Mouse (Mus musculus): ENCODE data around the gene Samd5. TPM values are rescaled to one million over a fixed set of nuclear protein-coding genes. Genes with fewer than 3 reads are reported as not detected.

The Samd5 gene
- polyA plus RNA-seq (2014; fragmentation: Nextera tagmentation; extraction: Ambion mirVana), result 8.0 and 8.4 TPM in 2 replicates

GRCm38 (mm10) chr10:9674561-9675521, at the start of gene Samd5:
Gene Samd5 (minus strand): TSS chr10:9675208.
- Histone ChIP-seq H3K9me3 (ENCODE audit: control insufficient read depth, low read length) (no peaks in the 10 kb centered on the region), H3K9ac (ENCODE audit: low read length) (peak within 1 kb of the TSS; percentile 69), H3K4me1 (ENCODE audit: control insufficient read depth, insufficient read depth, low read length) (peaks cover 7% of the 10 kb centered on the region), H3K27me3 (ENCODE audit: control insufficient read depth, insufficient read depth, low read length) (peaks cover 20% of the 10 kb centered on the region), H3K36me3 (ENCODE audit: control insufficient read depth, insufficient read depth, low read length) (no peaks in the 10 kb centered on the region), H3K4me2 (peak within 1 kb of the TSS; percentile 88), H3K4me3 (ENCODE audit: low read depth, low read length) (peak within 1 kb of the TSS; percentile 67), H3K27ac (ENCODE audit: low read depth, low read length) (peak within 1 kb of the TSS; percentile 57)
- DNase-seq (ENCODE audit: low spot score, missing footprints), result peak; percentile 96
- ATAC-seq (ENCODE audit: low FRiP score), result peak; percentile 82
- WGBS, result under 1% methylated on average over 72 of the region's 91 CpGs

- DNase-seq (ENCODE audit: low spot score, missing footprints) (no peak), ATAC-seq (ENCODE audit: low FRiP score) (no peak)
- Histone ChIP-seq H3K4me3 (ENCODE audit: low read depth, low read length) (no peak overlapping the region), H3K27me3 (ENCODE audit: control insufficient read depth, insufficient read depth, low read length) (no peaks in the 10 kb centered on the region), H3K4me2 (no peak overlapping the region), H3K4me1 (ENCODE audit: control insufficient read depth, insufficient read depth, low read length) (no peaks in the 10 kb centered on the region), H3K9ac (ENCODE audit: low read length) (no peak overlapping the region), H3K9me3 (ENCODE audit: control insufficient read depth, low read length) (no peaks in the 10 kb centered on the region), H3K36me3 (ENCODE audit: control insufficient read depth, insufficient read depth, low read length) (no peaks in the 10 kb centered on the region), H3K27ac (ENCODE audit: low read depth, low read length) (no peak overlapping the region)
- WGBS, result 86% methylated on average over 10 of the region's 11 CpGs
Measured at GRCm38 (mm10) chr10:9722519-9723303, 47.7 kb upstream of the Samd5 start.

GRCm38 (mm10) chr10:9720027-9720426, 45.0 kb upstream of the Samd5 start:
- no peak overlapping the region for H3K4me3 ChIP-seq (ENCODE audit: low read depth, low read length)
- H3K4me1 ChIP-seq (ENCODE audit: control insufficient read depth, insufficient read depth, low read length), result no peaks in the 10 kb centered on the region
- ATAC-seq (ENCODE audit: low FRiP score) (no peak), DNase-seq (ENCODE audit: low spot score, missing footprints) (peak; percentile 14)
- H3K9me3 ChIP-seq (ENCODE audit: control insufficient read depth, low read length), result no peaks in the 10 kb centered on the region
- WGBS, result 80% methylated on average over 5 of the region's 5 CpGs
- no peaks in the 10 kb centered on the region for H3K27me3 ChIP-seq (ENCODE audit: control insufficient read depth, insufficient read depth, low read length)
- no peak overlapping the region for H3K9ac ChIP-seq (ENCODE audit: low read length)
- H3K36me3 ChIP-seq (ENCODE audit: control insufficient read depth, insufficient read depth, low read length), result no peaks in the 10 kb centered on the region
- H3K27ac ChIP-seq (ENCODE audit: low read depth, low read length), result no peak overlapping the region
- H3K4me2 ChIP-seq, result no peak overlapping the region

- ATAC-seq (ENCODE audit: low FRiP score) (no peak), DNase-seq (ENCODE audit: low spot score, missing footprints) (peak; percentile 67)
- no peaks in the 10 kb centered on the region for H3K4me1 ChIP-seq (ENCODE audit: control insufficient read depth, insufficient read depth, low read length)
- no peaks in the 10 kb centered on the region for H3K36me3 ChIP-seq (ENCODE audit: control insufficient read depth, insufficient read depth, low read length)
- H3K4me2 ChIP-seq, result no peak overlapping the region
- H3K9ac ChIP-seq (ENCODE audit: low read length), result no peak overlapping the region
- WGBS, result 84% methylated on average over 5 of the region's 5 CpGs
- no peaks in the 10 kb centered on the region for H3K27me3 ChIP-seq (ENCODE audit: control insufficient read depth, insufficient read depth, low read length)
- no peaks in the 10 kb centered on the region for H3K9me3 ChIP-seq (ENCODE audit: control insufficient read depth, low read length)
- H3K27ac ChIP-seq (ENCODE audit: low read depth, low read length), result no peak overlapping the region
- no peak overlapping the region for H3K4me3 ChIP-seq (ENCODE audit: low read depth, low read length)
Measured at GRCm38 (mm10) chr10:9718086-9718485, 43.1 kb upstream of the Samd5 start.

- no peak for ATAC-seq (ENCODE audit: low FRiP score)
Measured at GRCm38 (mm10) chr10:9704956-9705355, 29.9 kb upstream of the Samd5 start.

GRCm38 (mm10) chr10:9699071-9699761, 24.2 kb upstream of the Samd5 start:
- Histone ChIP-seq H3K27ac (ENCODE audit: low read depth, low read length) (no peak overlapping the region), H3K9ac (ENCODE audit: low read length) (no peak overlapping the region), H3K9me3 (ENCODE audit: control insufficient read depth, low read length) (no peaks in the 10 kb centered on the region), H3K27me3 (ENCODE audit: control insufficient read depth, insufficient read depth, low read length) (no peaks in the 10 kb centered on the region), H3K4me2 (no peak overlapping the region), H3K36me3 (ENCODE audit: control insufficient read depth, insufficient read depth, low read length) (no peaks in the 10 kb centered on the region), H3K4me1 (ENCODE audit: control insufficient read depth, insufficient read depth, low read length) (no peaks in the 10 kb centered on the region), H3K4me3 (ENCODE audit: low read depth, low read length) (no peak overlapping the region)
- ATAC-seq (ENCODE audit: low FRiP score) (no peak), DNase-seq (ENCODE audit: low spot score, missing footprints) (no peak)
- WGBS, result 90% methylated on average over 22 of the region's 22 CpGs

More at GRCm38 (mm10) chr10:9704956-9705355, 29.9 kb upstream of the Samd5 start:
- no peak overlapping the region for H3K27ac ChIP-seq (ENCODE audit: low read depth, low read length)
- H3K27me3 ChIP-seq (ENCODE audit: control insufficient read depth, insufficient read depth, low read length), result no peaks in the 10 kb centered on the region
- H3K9me3 ChIP-seq (ENCODE audit: control insufficient read depth, low read length), result no peaks in the 10 kb centered on the region
- no peaks in the 10 kb centered on the region for H3K4me1 ChIP-seq (ENCODE audit: control insufficient read depth, insufficient read depth, low read length)
- 73% methylated on average over 1 of the region's 1 CpGs for WGBS
- no peak overlapping the region for H3K4me3 ChIP-seq (ENCODE audit: low read depth, low read length)
- DNase-seq (ENCODE audit: low spot score, missing footprints), result peak; percentile 81
- no peaks in the 10 kb centered on the region for H3K36me3 ChIP-seq (ENCODE audit: control insufficient read depth, insufficient read depth, low read length)
- no peak overlapping the region for H3K9ac ChIP-seq (ENCODE audit: low read length)
- H3K4me2 ChIP-seq, result no peak overlapping the region

GRCm38 (mm10) chr10:9698141-9698540, 23.1 kb upstream of the Samd5 start:
- Histone ChIP-seq H3K9me3 (ENCODE audit: control insufficient read depth, low read length) (no peaks in the 10 kb centered on the region), H3K4me2 (no peak overlapping the region), H3K4me3 (ENCODE audit: low read depth, low read length) (no peak overlapping the region), H3K9ac (ENCODE audit: low read length) (no peak overlapping the region), H3K27me3 (ENCODE audit: control insufficient read depth, insufficient read depth, low read length) (no peaks in the 10 kb centered on the region), H3K4me1 (ENCODE audit: control insufficient read depth, insufficient read depth, low read length) (no peaks in the 10 kb centered on the region), H3K36me3 (ENCODE audit: control insufficient read depth, insufficient read depth, low read length) (no peaks in the 10 kb centered on the region), H3K27ac (ENCODE audit: low read depth, low read length) (no peak overlapping the region)
- no peak for DNase-seq (ENCODE audit: low spot score, missing footprints)
- WGBS, result 79% methylated on average over 9 of the region's 9 CpGs
- no peak for ATAC-seq (ENCODE audit: low FRiP score)

GRCm38 (mm10) chr10:9696543-9697141, 21.6 kb upstream of the Samd5 start:
- no peaks in the 10 kb centered on the region for H3K27me3 ChIP-seq (ENCODE audit: control insufficient read depth, insufficient read depth, low read length)
- H3K36me3 ChIP-seq (ENCODE audit: control insufficient read depth, insufficient read depth, low read length), result no peaks in the 10 kb centered on the region
- H3K27ac ChIP-seq (ENCODE audit: low read depth, low read length), result no peak overlapping the region
- no peak overlapping the region for H3K4me3 ChIP-seq (ENCODE audit: low read depth, low read length)
- 34% methylated on average over 6 of the region's 6 CpGs for WGBS
- no peak overlapping the region for H3K4me2 ChIP-seq
- no peak for ATAC-seq (ENCODE audit: low FRiP score)
- H3K9me3 ChIP-seq (ENCODE audit: control insufficient read depth, low read length), result no peaks in the 10 kb centered on the region
- no peaks in the 10 kb centered on the region for H3K4me1 ChIP-seq (ENCODE audit: control insufficient read depth, insufficient read depth, low read length)
- no peak for DNase-seq (ENCODE audit: low spot score, missing footprints)
- no peak overlapping the region for H3K9ac ChIP-seq (ENCODE audit: low read length)

Measured in midbrain, embryonic 11.5 days (tissue).